Mouse (Mus musculus) subcutaneous adipose tissue, adult 2 months (tissue): ENCODE data around the gene Cfi. TPM values are rescaled to one million over a fixed set of nuclear protein-coding genes. Genes with fewer than 3 reads are reported as not detected.

Source experiments
- polyA plus RNA-seq: library from polyadenylated mRNA; depleted of rRNA; stranded (reverse); fragments of >200 nt; gene quantifications from 2 replicates; pipeline ENCODE4 v1.2.3, GENCODE M21; 2012; ENCODE audit warnings: low replicate concordance; rRNA removed

The Cfi gene
- 0.85 and 11.9 TPM in 2 replicates for polyA plus RNA-seq

GRCm38 (mm10) chr3:129835388-129835934 is at the start of gene Cfi:
Gene Cfi, plus strand, starts transcription at chr3:129835884.

GRCm38 (mm10) chr3:129803765-129804164 is 31.9 kb upstream of the Cfi start, which contains the start of gene Lrit3:
Gene Lrit3, minus strand, starts transcription at chr3:129804030.

GRCm38 (mm10) chr3:129822206-129822775 is 13.4 kb upstream of the Cfi start, which contains the start of gene Rrh:
Gene Rrh, minus strand, starts transcription at chr3:129822587.

GRCm38 (mm10) chr3:129831035-129831568 is 4.6 kb upstream of the Cfi start, which contains the start of gene Gar1:
Gene Gar1, minus strand, starts transcription at chr3:129831396.

DNA sequence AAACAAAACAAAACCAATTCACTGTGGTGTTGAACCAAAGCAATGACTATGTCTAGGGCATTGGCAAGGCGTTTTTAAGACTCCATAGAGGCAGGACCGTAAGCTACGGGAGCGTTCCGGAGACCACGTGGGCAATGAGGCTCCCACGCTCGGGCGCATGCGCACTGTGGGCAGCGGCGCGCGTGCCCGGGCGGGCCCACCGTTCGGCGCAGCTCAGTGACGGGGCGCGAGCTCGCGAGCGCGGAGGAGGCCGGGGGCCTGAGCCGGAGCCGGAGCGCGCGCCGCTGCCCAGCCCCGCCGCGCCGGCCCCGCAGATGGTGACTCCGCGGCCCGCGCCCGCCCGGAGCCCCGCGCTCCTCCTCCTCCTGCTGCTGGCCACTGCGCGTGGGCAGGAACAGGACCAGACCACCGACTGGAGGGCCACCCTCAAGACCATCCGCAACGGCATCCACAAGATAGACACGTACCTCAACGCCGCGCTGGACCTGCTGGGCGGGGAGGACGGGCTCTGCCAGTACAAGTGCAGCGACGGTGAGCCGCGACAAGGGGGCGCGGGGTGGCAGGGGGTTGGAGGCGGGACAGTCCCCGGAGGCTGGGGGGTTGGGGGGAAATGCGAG is 42.8 kb downstream of the Cfi start, which contains the start of gene Pla2g12a:
TSS of gene Pla2g12a (plus strand) at position 202 of the 617 bp plus-strand sequence.

DNA sequence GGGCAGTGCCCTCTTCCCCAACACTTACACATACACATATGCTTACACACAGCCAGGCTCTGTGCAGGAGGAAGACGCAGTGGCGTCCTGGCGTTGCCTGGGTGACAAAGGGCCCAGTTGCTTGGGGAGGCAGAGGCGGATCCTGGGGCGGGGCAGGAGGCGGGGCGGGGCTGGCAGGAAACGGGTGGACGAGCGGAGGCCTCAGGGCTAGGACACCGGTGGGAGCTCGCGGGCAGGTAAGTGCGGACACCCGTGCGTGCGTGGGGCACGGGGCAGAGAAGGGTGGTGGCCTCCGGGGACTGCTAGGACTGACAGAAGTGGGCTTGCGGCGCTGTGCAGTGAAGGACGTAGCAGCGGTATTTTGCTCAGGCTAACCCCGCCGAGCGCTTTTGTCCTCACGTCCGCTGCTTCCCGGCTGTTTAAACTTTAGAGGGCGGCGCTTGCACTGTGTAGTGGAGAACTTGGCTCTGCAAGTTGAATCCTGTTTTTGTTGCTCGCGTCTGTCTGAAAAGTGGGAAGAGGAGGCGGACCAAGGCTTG is 65.7 kb downstream of the Cfi start, which contains the start of gene Casp6:
TSS of gene Casp6 (plus strand) at position 155 of the 539 bp plus-strand sequence.

Other genes starting within 250 kb of the Cfi start
- gene Egf, start 80.6 kb upstream of the Cfi start, polyA plus RNA-seq = 0.98 and 4.6 TPM in 2 replicates
- gene Lrit3, start 31.9 kb upstream of the Cfi start, polyA plus RNA-seq = not detected in 2 replicates
- gene Rrh, start 13.3 kb upstream of the Cfi start, polyA plus RNA-seq = 0.10 TPM in 1 of 2 replicates, not detected in the other
- 11.7 and 37.4 TPM in 2 replicates for gene Gar1, start 4.5 kb upstream of the Cfi start, polyA plus RNA-seq
- gene Pla2g12a, start 42.7 kb downstream of the Cfi start, polyA plus RNA-seq = 63.5 and 83.3 TPM in 2 replicates
- gene Casp6, start 65.5 kb downstream of the Cfi start, polyA plus RNA-seq = 32.5 and 44.0 TPM in 2 replicates
- gene Mcub, start 134.3 kb downstream of the Cfi start, polyA plus RNA-seq = 7.3 and 13.9 TPM in 2 replicates
- 56.6 and 76.3 TPM in 2 replicates for gene Sec24b, start 225.7 kb downstream of the Cfi start, polyA plus RNA-seq